ENCODE assay signal across 9 mouse cellular contexts in genomic region chr4:122958491-122959031, GRCm38 (mm10). TPM values are rescaled to one million over a fixed set of nuclear protein-coding genes. Genes with fewer than 3 reads are reported as not detected.
A peak's percentile ranks its signal among the peaks of the same experiment; 100 is the strongest.
DNase-seq lines count a peak whose midpoint lies in the region; ATAC-seq and TF ChIP-seq lines count a peak whose summit lies in the region.
"Had no signal": no experiment of that assay in that cellular context is flagged by ENCODE, and none has a peak within 500 bp of the region (broad histone marks: within the 10 kb centered on the region; RNA-seq: fewer than 3 reads in every experiment).

No protein-coding gene starts in this region.

- no peak for TF ChIP-seq POLR2A in lung, adult 2 months (IDR thresholded peaks at IDR 0.05; ENCODE audit: borderline replicate concordance, extremely low read depth, low read depth, low read length)

- intact Hi-C loops in heart, postnatal 36 days (cut with DNase I) = no loop called here

- peaks cover 65% of the 10 kb centered on the region for H3K4me1 ChIP-seq in neural tube, embryonic 13.5 days (replicated peaks)
- H3K4me1 ChIP-seq in lung, adult 2 months (ENCODE audit: control insufficient read depth, insufficient read depth, low read length) = peaks cover 5% of the 10 kb centered on the region; the same call in 1 of the 2 replicates

- TF ChIP-seq CTCF in lung, adult 2 months (IDR thresholded peaks at IDR 0.05; ENCODE audit: insufficient read depth, low read length) = no peak

- ATAC-seq in frontal cortex, adult (ENCODE audit: low TSS enrichment) = peak; percentile 25; the same call in 1 of the 2 replicates
- peak; percentile 5; the same call in 1 of the 2 replicates for ATAC-seq in neural tube, embryonic 13.5 days (ENCODE audit: low read depth)

- DNase-seq in heart, postnatal 36 days = peak; percentile 17 to 36
- DNase-seq in heart, adult 11 months = no peak
- DNase-seq in layer of hippocampus, adult 9-11 months = peak; percentile 62
- no peak for DNase-seq in thymus, adult 18-20 months
- DNase-seq in lung, adult 2 months = no peak
- no peak for DNase-seq in urinary bladder, postnatal 36 days (ENCODE audit: low spot score in 2 of 2)

- peaks cover 15% of the 10 kb centered on the region for H3K27me3 ChIP-seq in neural tube, embryonic 13.5 days

- peak overlapping the region; percentile 100 for H3K4me2 ChIP-seq in neural tube, embryonic 13.5 days

- peak overlapping the region; percentile 68; the same call in 1 of the 2 replicates for H3K4me3 ChIP-seq in neural tube, embryonic 13.5 days
- H3K4me3 ChIP-seq in lung, adult 2 months (replicated peaks; ENCODE audit: extremely low read depth, low read depth, low read length) = no peak overlapping the region

- H3K27ac ChIP-seq in neural tube, embryonic 13.5 days (replicated peaks) = peak overlapping the region; percentile 43

- no peak overlapping the region for H3K9ac ChIP-seq in neural tube, embryonic 13.5 days

- WGBS in neural tube, embryonic 13.5 days = 84% methylated on average over 6 of the region's 6 CpGs
- WGBS in lung, adult 2 months = 83% methylated on average over 6 of the region's 6 CpGs

- no peaks in the 10 kb centered on the region for H3K9me3 ChIP-seq in neural tube, embryonic 13.5 days
- H3K9me3 ChIP-seq: G1E had no signal

- H3K36me3 ChIP-seq in neural tube, embryonic 13.5 days = no peaks in the 10 kb centered on the region
- H3K36me3 ChIP-seq: G1E had no signal

RNA-seq across cellular contexts. Expression of gene Mfsd2a, which starts 2.4 kb away (rescaled TPM):
- under 1 TPM in 1 of 2 experiments, not detected in 1; 0.42 TPM for total RNA-seq in heart, postnatal 36 days (2021)
- 30.2 and 30.3 TPM in 2 replicates for polyA plus RNA-seq in neural tube, embryonic 13.5 days (2015; fragmentation: Nextera tagmentation; extraction: Ambion mirVana)
- 7.2 and 11.3 TPM in 2 replicates for polyA plus RNA-seq in lung, adult 2 months (2012; rRNA removed)
- polyA plus RNA-seq: G1E had no signal

RNA-seq across cellular contexts. Expression of gene Mycl, which starts 36.9 kb away (rescaled TPM):
- total RNA-seq in heart, postnatal 36 days (2021) = under 1 TPM; 0.14 to 0.31 TPM
- 59.6 and 61.3 TPM in 2 replicates for polyA plus RNA-seq in neural tube, embryonic 13.5 days (2015; fragmentation: Nextera tagmentation; extraction: Ambion mirVana)
- 8.1 and 11.7 TPM in 2 replicates for polyA plus RNA-seq in lung, adult 2 months (2012; rRNA removed)
- polyA plus RNA-seq: G1E had no signal

RNA-seq across cellular contexts. Expression of gene Trit1, which starts 57.8 kb away (rescaled TPM):
- 1 to 10 TPM; 6.0 to 7.3 TPM for total RNA-seq in heart, postnatal 36 days (2021)
- 23.0 and 27.2 TPM in 2 replicates for polyA plus RNA-seq in neural tube, embryonic 13.5 days (2015; fragmentation: Nextera tagmentation; extraction: Ambion mirVana)
- polyA plus RNA-seq in lung, adult 2 months (2012; rRNA removed) = 4.2 and 4.5 TPM in 2 replicates

Comparison
In these comparisons a context has a peak if more than half of its experiments do, and no peak if none do; other contexts are left out.
1. DNase-seq: peak in heart, postnatal 36 days (2 of 2) and layer of hippocampus, adult 9-11 months (single experiment); none in heart, adult 11 months (single experiment), thymus, adult 18-20 months (0 of 2), lung, adult 2 months (single experiment) and urinary bladder, postnatal 36 days (0 of 2).